Mouse (Mus musculus): ENCODE measurements around the gene Rrp12.

DNA sequence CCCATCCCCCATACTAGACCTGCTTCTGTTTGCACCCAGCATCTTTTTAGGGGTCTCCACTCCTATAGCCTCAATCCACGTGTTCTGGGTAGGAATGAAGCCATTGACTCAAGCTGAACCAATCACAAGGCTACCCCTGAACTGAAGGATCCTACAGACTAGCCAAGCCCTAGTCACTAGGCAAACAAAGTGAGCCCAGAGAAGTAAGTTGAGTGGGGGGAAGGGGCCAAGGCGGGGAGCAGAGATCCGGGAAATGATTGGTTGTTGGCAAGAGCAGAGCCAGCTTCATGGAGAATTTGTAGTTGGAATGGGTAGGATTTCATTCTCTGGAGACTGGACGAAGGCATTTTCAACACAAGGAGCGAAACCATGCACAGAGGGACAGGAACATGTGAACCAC is 79.1 kb downstream of the Rrp12 start:
- TF ChIP-seq CTCF (IDR thresholded peaks at IDR 0.05): no peak
- TF ChIP-seq POLR2A (IDR thresholded peaks at IDR 0.05; ENCODE audit: insufficient read depth, low read depth, low read length): no peak
